Mouse (Mus musculus) small intestine, adult 2 months (tissue): ENCODE measurements around the gene Bmper. TPM values are rescaled to one million over a fixed set of nuclear protein-coding genes. Genes with fewer than 3 reads are reported as not detected.

ENCODE experiments used
- H3K27ac ChIP-seq: fragments of 200-500 bp; 2 replicates; pipeline ENCODE4 v1.5.1; 2012; ENCODE audit warnings: low read depth, low read length, control low read depth, inconsistent platforms; ENCODE audit not compliant: insufficient read depth
- H3K27me3 ChIP-seq: fragments of 200-500 bp; 2 replicates; pipeline ENCODE4 v1.6.1; 2012; ENCODE audit warnings: mild to moderate bottlenecking, moderate library complexity, low read length, inconsistent platforms; ENCODE audit not compliant: control insufficient read depth, insufficient read depth
- H3K36me3 ChIP-seq: fragments of 200-500 bp; 2 replicates; pipeline ENCODE4 v1.6.1; 2012; ENCODE audit warnings: mild to moderate bottlenecking, low read length, control low read depth, inconsistent platforms; ENCODE audit not compliant: control insufficient read depth, insufficient read depth
- H3K4me1 ChIP-seq: fragments of 200-500 bp; 2 replicates; pipeline ENCODE4 v1.6.1; 2012; ENCODE audit warnings: low read length, inconsistent platforms, mixed read lengths; ENCODE audit not compliant: control insufficient read depth, insufficient read depth, insufficient read length
- H3K4me3 ChIP-seq: fragments of 200-500 bp; 2 replicates; pipeline ENCODE4 v1.5.1; 2012; ENCODE audit warnings: low read depth, mild to moderate bottlenecking, control low read depth, inconsistent platforms, low read length, moderate library complexity
- CTCF ChIP-seq: fragments of 200-500 bp; IDR thresholded peaks from 2 replicates; pipeline ENCODE4 v1.5.1; 2012; ENCODE audit warnings: low read depth, mild to moderate bottlenecking, control low read depth, inconsistent platforms, low read length, moderate library complexity, mixed read lengths; ENCODE audit not compliant: insufficient replicate concordance, insufficient read length; ENCODE audit errors: extremely low read depth
- POLR2A ChIP-seq: fragments of 200-500 bp; IDR thresholded peaks from 2 replicates; pipeline ENCODE4 v1.6.1; 2012; ENCODE audit warnings: low read depth, mild to moderate bottlenecking, control low read depth, inconsistent platforms, low read length, moderate library complexity
- WGBS: fragments of 180-500 bp; shearing (Covaris S2); methylation state at CpG from one replicate; pipeline ENCODE4 v1.1.7; 2018; 5-methylcytosine and 5-hydroxymethylcytosine counted together
- polyA plus RNA-seq: library from polyadenylated mRNA; depleted of rRNA; stranded (reverse); fragments of >200 nt; gene quantifications from 2 replicates; pipeline ENCODE4 v1.2.3, GENCODE M21; 2012

Bmper gene
- polyA plus RNA-seq, 1 experiment, result 0.22 TPM

DNA sequence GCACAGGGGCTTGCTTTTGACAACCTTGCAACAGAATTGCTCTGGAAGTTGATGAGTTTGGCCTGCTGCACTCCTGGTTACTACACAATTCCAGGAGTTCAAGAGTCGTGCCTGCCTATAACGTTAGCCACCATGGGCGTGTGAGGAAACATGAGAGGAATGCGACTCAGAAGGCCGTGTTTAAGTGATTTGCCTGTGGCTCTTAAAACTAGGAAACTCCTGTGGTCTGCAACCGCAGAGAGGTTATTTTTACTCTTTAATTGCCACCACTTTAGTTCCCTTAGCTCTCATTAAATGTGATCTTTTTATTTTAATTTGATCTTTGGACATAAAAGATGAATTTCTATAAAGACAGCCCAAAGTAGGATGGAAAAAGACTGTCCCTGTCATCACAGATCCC, 184.5 kb downstream of the Bmper start:
- no peak overlapping the region for H3K27ac ChIP-seq
- TF ChIP-seq POLR2A, result no peak
- no peak for TF ChIP-seq CTCF
- H3K4me3 ChIP-seq, result no peak overlapping the region
- H3K36me3 ChIP-seq, result no peaks in the 10 kb centered on the region
- H3K27me3 ChIP-seq, result no peaks in the 10 kb centered on the region
- no peaks in the 10 kb centered on the region for H3K4me1 ChIP-seq
- WGBS, result 68% methylated on average over 6 of the region's 6 CpGs

DNA sequence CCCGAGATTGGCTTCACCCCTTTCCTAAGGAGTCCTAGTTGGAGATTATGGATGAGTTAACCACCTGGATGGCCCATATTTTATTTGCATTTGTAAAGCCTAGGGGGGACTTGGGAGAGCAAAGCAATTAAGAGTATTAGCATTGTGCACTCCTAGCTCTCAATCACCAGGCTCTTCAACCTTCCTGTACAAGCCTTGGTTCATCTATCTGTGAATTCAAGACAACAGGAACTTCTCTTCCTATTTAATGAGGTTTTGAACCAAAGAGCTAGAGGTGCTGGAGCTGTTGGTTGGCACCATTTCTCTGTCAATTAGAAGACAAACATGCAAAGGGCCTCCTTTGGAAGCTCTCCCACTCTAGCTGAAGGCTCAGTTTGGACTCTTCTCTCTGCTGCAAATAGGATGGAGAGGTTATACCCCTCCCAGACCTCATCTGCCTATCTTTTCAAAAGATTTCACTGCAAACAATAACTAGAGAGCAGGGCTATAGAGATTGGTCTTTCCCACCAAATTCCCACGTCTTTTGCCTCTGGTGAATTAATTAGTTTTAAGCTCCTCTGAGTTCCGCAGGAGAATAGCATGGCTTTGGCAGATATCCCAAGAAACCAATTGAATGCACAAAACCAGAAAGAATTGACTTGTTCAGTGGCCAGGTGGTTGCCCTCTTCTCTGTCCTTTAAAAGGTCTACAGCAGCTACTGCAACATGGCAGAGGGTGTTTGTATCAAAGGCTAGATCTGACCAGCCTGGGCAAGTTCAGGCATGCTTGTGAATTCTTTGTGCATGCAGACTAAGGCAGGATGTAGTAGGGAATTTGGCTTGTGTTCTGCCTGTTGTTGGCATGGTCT, 185.3 kb downstream of the Bmper start:
- TF ChIP-seq CTCF (no peak), POLR2A (no peak)
- no peaks in the 10 kb centered on the region for H3K27me3 ChIP-seq
- no peak overlapping the region for H3K4me3 ChIP-seq
- whole genome bisulfite sequencing, result 74% methylated on average over 3 of the region's 3 CpGs
- no peaks in the 10 kb centered on the region for H3K36me3 ChIP-seq
- no peaks in the 10 kb centered on the region for H3K4me1 ChIP-seq
- no peak overlapping the region for H3K27ac ChIP-seq

DNA sequence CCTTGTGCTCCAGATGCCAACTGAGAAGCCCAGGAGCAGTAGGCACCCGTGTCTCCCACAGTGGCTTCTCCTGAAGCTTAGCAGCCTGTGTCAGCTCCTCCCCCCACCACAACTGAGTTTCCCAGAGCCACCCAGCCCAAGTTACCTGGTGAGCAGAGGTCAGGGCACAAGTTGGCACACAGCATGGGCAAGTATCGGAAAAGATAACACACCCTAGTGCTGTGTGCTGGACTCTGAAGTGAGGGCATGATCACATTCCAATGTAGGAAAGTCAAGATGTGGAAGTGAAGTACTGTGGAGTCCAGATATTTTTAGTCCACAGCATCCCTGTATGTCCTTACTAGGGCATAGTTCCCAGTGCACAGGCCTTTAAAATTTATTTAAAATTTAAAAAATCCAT, 187.7 kb downstream of the Bmper start:
- 52% methylated on average over 2 of the region's 2 CpGs for WGBS
- Histone ChIP-seq H3K4me3 (no peak overlapping the region), H3K4me1 (no peaks in the 10 kb centered on the region), H3K36me3 (no peaks in the 10 kb centered on the region), H3K27me3 (no peaks in the 10 kb centered on the region), H3K27ac (no peak overlapping the region)
- no peak for TF ChIP-seq POLR2A
- no peak for TF ChIP-seq CTCF

DNA sequence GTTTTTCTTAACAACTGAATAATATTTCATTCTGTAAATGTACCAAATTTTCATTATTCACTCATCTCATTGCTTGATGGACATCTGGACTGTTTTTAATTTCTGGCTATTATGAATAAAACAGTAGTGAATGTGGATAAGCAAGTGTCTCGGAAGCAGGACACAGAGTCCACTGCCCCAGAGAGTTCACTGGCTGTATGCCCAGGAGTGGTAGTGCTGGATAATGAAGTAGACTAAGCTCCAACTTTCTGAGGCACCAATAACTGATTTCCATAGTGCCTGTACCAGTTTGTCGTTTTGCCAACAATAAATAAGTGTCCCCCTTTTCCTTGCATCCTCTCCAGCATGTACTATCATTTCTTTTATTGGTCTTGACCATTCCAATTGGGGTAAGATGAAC, 190.1 kb downstream of the Bmper start:
- Histone ChIP-seq H3K36me3 (no peaks in the 10 kb centered on the region), H3K27me3 (no peaks in the 10 kb centered on the region), H3K4me3 (no peak overlapping the region), H3K27ac (no peak overlapping the region), H3K4me1 (no peaks in the 10 kb centered on the region)
- no peak for TF ChIP-seq POLR2A
- TF ChIP-seq CTCF, result no peak
- 77% methylated on average over 2 of the region's 2 CpGs for WGBS

DNA sequence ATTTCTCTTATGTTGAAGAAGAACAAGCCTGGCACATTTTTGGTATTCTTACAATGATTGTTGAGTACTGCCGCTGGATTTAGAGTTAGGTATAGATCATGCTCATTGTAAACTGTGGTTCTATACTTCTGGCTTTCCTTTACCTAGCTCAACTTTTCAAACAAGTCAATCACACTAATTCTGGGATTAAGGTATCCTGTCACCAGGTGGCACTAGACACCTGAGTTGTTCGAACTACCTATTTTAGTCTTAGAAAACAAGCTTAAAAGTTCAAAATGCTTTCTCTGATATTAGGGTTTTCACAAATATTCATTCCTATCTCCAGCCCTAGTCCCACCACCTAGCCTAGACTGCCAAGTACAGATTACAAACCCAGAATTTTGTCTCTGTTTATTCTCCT, 196.2 kb downstream of the Bmper start:
- Histone ChIP-seq H3K36me3 (no peaks in the 10 kb centered on the region), H3K4me1 (no peaks in the 10 kb centered on the region), H3K27me3 (no peaks in the 10 kb centered on the region), H3K27ac (no peak overlapping the region), H3K4me3 (no peak overlapping the region)
- TF ChIP-seq POLR2A (no peak), CTCF (no peak)
- 83% methylated on average over 2 of the region's 2 CpGs for WGBS

GRCm38 (mm10) chr9:23423748-23424147, 200.9 kb downstream of the Bmper start:
- Histone ChIP-seq H3K4me1 (no peaks in the 10 kb centered on the region), H3K4me3 (no peak overlapping the region), H3K36me3 (no peaks in the 10 kb centered on the region), H3K27ac (no peak overlapping the region), H3K27me3 (no peaks in the 10 kb centered on the region)
- TF ChIP-seq POLR2A (no peak), CTCF (no peak)
- WGBS, result 68% methylated on average over 1 of the region's 1 CpGs

- TF ChIP-seq CTCF (no peak), POLR2A (no peak)
- no peak overlapping the region for H3K27ac ChIP-seq
- 90% methylated on average over 2 of the region's 2 CpGs for WGBS
- no peaks in the 10 kb centered on the region for H3K4me1 ChIP-seq
- H3K36me3 ChIP-seq, result no peaks in the 10 kb centered on the region
- H3K4me3 ChIP-seq, result no peak overlapping the region
- no peaks in the 10 kb centered on the region for H3K27me3 ChIP-seq
Observed at GRCm38 (mm10) chr9:23432631-23433030, 209.8 kb downstream of the Bmper start.
